8 mouse cellular contexts compared by ENCODE assay signal in the genomic region with DNA sequence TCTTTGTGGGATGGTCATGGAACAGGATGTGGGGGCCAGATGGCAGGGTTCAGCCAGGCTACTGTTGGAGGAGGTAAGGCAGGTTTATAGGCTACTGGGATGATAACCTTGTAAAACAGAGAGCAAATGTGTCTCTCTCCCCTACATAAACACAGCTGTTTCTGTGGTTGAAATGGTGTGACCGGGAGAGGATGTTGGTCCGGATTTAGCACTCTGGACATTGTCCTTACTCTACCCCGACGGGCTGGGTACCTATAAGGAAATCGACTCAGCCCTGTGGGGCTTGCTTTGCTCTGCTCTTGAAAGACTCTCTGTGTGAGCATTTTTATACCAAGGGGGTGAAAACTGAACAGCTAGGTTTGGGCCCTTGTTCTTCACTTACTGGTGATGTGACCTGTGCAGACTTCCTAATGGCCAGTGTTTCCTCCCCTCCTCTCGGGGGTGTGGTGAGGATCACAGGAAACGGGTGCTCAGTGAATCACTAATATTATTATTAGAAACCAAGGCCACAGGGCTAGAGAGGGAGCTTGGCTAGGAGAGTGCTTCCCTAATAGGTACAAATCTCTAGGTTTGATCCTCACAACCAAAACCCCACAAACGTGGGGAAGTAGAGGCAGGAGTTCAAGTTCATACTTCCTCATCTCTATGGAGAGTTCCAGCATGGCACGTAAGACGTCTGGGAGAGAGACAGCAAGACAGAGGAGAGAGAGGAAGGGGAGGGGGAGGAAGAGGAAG. TPM values are rescaled to one million over a fixed set of nuclear protein-coding genes. Genes with fewer than 3 reads are reported as not detected.
A peak's percentile ranks its signal among the peaks of the same experiment; 100 is the strongest.
DNase-seq lines count a peak whose midpoint lies in the region; ATAC-seq and TF ChIP-seq lines count a peak whose summit lies in the region.

No protein-coding gene starts in this region.

- H3K9me3 ChIP-seq in forebrain, postnatal 0 days (ENCODE audit: low read length), result no peaks in the 10 kb centered on the region
- H3K9me3 ChIP-seq in intestine, embryonic 14.5 days (ENCODE audit: control insufficient read depth, low read length), result no peaks in the 10 kb centered on the region

- peak overlapping the region; percentile 84; the same call in 1 of the 2 replicates for H3K27ac ChIP-seq in forebrain, postnatal 0 days (ENCODE audit: low read depth, low read length)
- H3K27ac ChIP-seq in intestine, embryonic 14.5 days (ENCODE audit: low read depth), result peak overlapping the region; percentile 82

- no peak overlapping the region for H3K4me2 ChIP-seq in forebrain, postnatal 0 days (ENCODE audit: low read depth)
- H3K4me2 ChIP-seq in intestine, embryonic 14.5 days (ENCODE audit: low read length), result no peak overlapping the region

- 68% methylated on average over 10 of the region's 10 CpGs for WGBS in forebrain, postnatal 0 days
- 28% methylated on average over 10 of the region's 10 CpGs for WGBS in intestine, embryonic 14.5 days

- no peak for ATAC-seq in forebrain, postnatal 0 days
- no peak for ATAC-seq in intestine, embryonic 14.5 days (replicated peaks; ENCODE audit: low FRiP score, low TSS enrichment, low read depth)

- peak; percentile 82 for DNase-seq in adrenal gland, adult 2 months
- no peak for DNase-seq in adrenal gland, adult 18-20 months (ENCODE audit: low spot score in 2 of 2)
- no peak for DNase-seq in forebrain, postnatal 0 days
- DNase-seq in intestine, embryonic 14.5 days (ENCODE audit: low spot score), result no peak
- DNase-seq in lung, postnatal 10 days, result peak; percentile 63
- DNase-seq in B cell, adult 2 months, result no peak
- no peak for DNase-seq in thymus, postnatal 36 days
- DNase-seq in gastrocnemius, postnatal 10 days, result no peak

- H3K4me1 ChIP-seq in forebrain, postnatal 0 days (ENCODE audit: insufficient read depth), result peaks cover 21% of the 10 kb centered on the region
- H3K4me1 ChIP-seq in intestine, embryonic 14.5 days (replicated peaks; ENCODE audit: control insufficient read depth, insufficient read depth, low read length), result peaks cover 66% of the 10 kb centered on the region

- H3K9ac ChIP-seq in forebrain, postnatal 0 days, result no peak overlapping the region
- H3K9ac ChIP-seq in intestine, embryonic 14.5 days (ENCODE audit: low read length), result no peak overlapping the region

- no peaks in the 10 kb centered on the region for H3K27me3 ChIP-seq in forebrain, postnatal 0 days (ENCODE audit: insufficient read depth, low read length)
- H3K27me3 ChIP-seq in intestine, embryonic 14.5 days (replicated peaks; ENCODE audit: control insufficient read depth, insufficient read depth, low read length), result no peaks in the 10 kb centered on the region

- H3K36me3 ChIP-seq in forebrain, postnatal 0 days (ENCODE audit: insufficient read depth), result no peaks in the 10 kb centered on the region
- H3K36me3 ChIP-seq in intestine, embryonic 14.5 days (ENCODE audit: control insufficient read depth, insufficient read depth, low read length), result no peaks in the 10 kb centered on the region

- H3K4me3 ChIP-seq in forebrain, postnatal 0 days (ENCODE audit: low read depth, low read length), result no peak overlapping the region
- no peak overlapping the region for H3K4me3 ChIP-seq in intestine, embryonic 14.5 days (ENCODE audit: low read depth, low read length)

- TF ChIP-seq CTCF in forebrain, postnatal 0 days (IDR thresholded peaks at IDR 0.05; ENCODE audit: low read depth), result no peak

RNA-seq across cellular contexts. Expression of a gene that starts 19.7 kb away (rescaled TPM):
- total RNA-seq in adrenal gland, adult 2 months (2021), result 10 to 100 TPM; 49.3 to 61.7 TPM
- 76.9 and 91.3 TPM in 2 replicates for polyA plus RNA-seq in adrenal gland, adult 2 months (2012; rRNA removed)
- 10 to 100 TPM; 40.2 to 42.4 TPM for total RNA-seq in adrenal gland, adult 18-20 months (2021)
- total RNA-seq in forebrain, postnatal 0 days (2014; rRNA removed), result 28.9 and 34.7 TPM in 2 replicates
- 22.0 and 34.6 TPM in 2 replicates for polyA plus RNA-seq in forebrain, postnatal 0 days (2015; fragmentation: Nextera tagmentation; extraction: Ambion mirVana)
- 16.7 and 16.9 TPM in 2 replicates for polyA plus RNA-seq in intestine, embryonic 14.5 days (2014; fragmentation: Nextera tagmentation; extraction: Ambion mirVana)
- total RNA-seq in gastrocnemius, postnatal 10 days (2021), result 10 to 100 TPM; 50.5 to 60.6 TPM

RNA-seq across cellular contexts. Expression of a gene that starts 49.4 kb away (rescaled TPM):
- total RNA-seq in adrenal gland, adult 2 months (2021), result 10 to 100 TPM; 48.3 to 52.4 TPM
- polyA plus RNA-seq in adrenal gland, adult 2 months (2012; rRNA removed), result 13.5 and 14.6 TPM in 2 replicates
- 10 to 100 TPM; 42.4 to 44.5 TPM for total RNA-seq in adrenal gland, adult 18-20 months (2021)
- 33.0 and 43.7 TPM in 2 replicates for total RNA-seq in forebrain, postnatal 0 days (2014; rRNA removed)
- 28.0 and 34.6 TPM in 2 replicates for polyA plus RNA-seq in forebrain, postnatal 0 days (2015; fragmentation: Nextera tagmentation; extraction: Ambion mirVana)
- polyA plus RNA-seq in intestine, embryonic 14.5 days (2014; fragmentation: Nextera tagmentation; extraction: Ambion mirVana), result 40.0 and 43.0 TPM in 2 replicates
- 10 to 100 TPM; 44.0 to 46.4 TPM for total RNA-seq in gastrocnemius, postnatal 10 days (2021)

Comparison
In these comparisons a context has a peak if more than half of its experiments do, and no peak if none do; other contexts are left out.
1. DNase-seq: peak in adrenal gland, adult 2 months (single experiment) and lung, postnatal 10 days (single experiment); none in adrenal gland, adult 18-20 months (0 of 2), forebrain, postnatal 0 days (single experiment), intestine, embryonic 14.5 days (single experiment), B cell, adult 2 months (0 of 2), thymus, postnatal 36 days (0 of 2) and gastrocnemius, postnatal 10 days (single experiment).